Mouse (Mus musculus) small intestine, adult 2 months (tissue): Measurements from ENCODE around the gene Yy1. TPM values are rescaled to one million over a fixed set of nuclear protein-coding genes. Genes with fewer than 3 reads are reported as not detected.
A peak's percentile ranks its signal among the peaks of the same experiment; 100 is the strongest.

ENCODE experiments used
- H3K27ac ChIP-seq: fragments of 200-500 bp; 2 replicates; pipeline ENCODE4 v1.5.1; 2012; ENCODE audit warnings: low read depth, low read length, control low read depth, inconsistent platforms; ENCODE audit not compliant: insufficient read depth
- H3K27me3 ChIP-seq: fragments of 200-500 bp; 2 replicates; pipeline ENCODE4 v1.6.1; 2012; ENCODE audit warnings: mild to moderate bottlenecking, moderate library complexity, low read length, inconsistent platforms; ENCODE audit not compliant: control insufficient read depth, insufficient read depth
- H3K36me3 ChIP-seq: fragments of 200-500 bp; 2 replicates; pipeline ENCODE4 v1.6.1; 2012; ENCODE audit warnings: mild to moderate bottlenecking, low read length, control low read depth, inconsistent platforms; ENCODE audit not compliant: control insufficient read depth, insufficient read depth
- H3K4me1 ChIP-seq: fragments of 200-500 bp; 2 replicates; pipeline ENCODE4 v1.6.1; 2012; ENCODE audit warnings: low read length, inconsistent platforms, mixed read lengths; ENCODE audit not compliant: control insufficient read depth, insufficient read depth, insufficient read length
- H3K4me3 ChIP-seq: fragments of 200-500 bp; 2 replicates; pipeline ENCODE4 v1.5.1; 2012; ENCODE audit warnings: low read depth, mild to moderate bottlenecking, control low read depth, inconsistent platforms, low read length, moderate library complexity
- CTCF ChIP-seq: fragments of 200-500 bp; IDR thresholded peaks from 2 replicates; pipeline ENCODE4 v1.5.1; 2012; ENCODE audit warnings: low read depth, mild to moderate bottlenecking, control low read depth, inconsistent platforms, low read length, moderate library complexity, mixed read lengths; ENCODE audit not compliant: insufficient replicate concordance, insufficient read length; ENCODE audit errors: extremely low read depth
- POLR2A ChIP-seq: fragments of 200-500 bp; IDR thresholded peaks from 2 replicates; pipeline ENCODE4 v1.6.1; 2012; ENCODE audit warnings: low read depth, mild to moderate bottlenecking, control low read depth, inconsistent platforms, low read length, moderate library complexity
- WGBS: fragments of 180-500 bp; shearing (Covaris S2); methylation state at CpG from one replicate; pipeline ENCODE4 v1.1.7; 2018; 5-methylcytosine and 5-hydroxymethylcytosine counted together
- polyA plus RNA-seq: library from polyadenylated mRNA; depleted of rRNA; stranded (reverse); fragments of >200 nt; gene quantifications from 2 replicates; pipeline ENCODE4 v1.2.3, GENCODE M21; 2012

The Yy1 gene
- polyA plus RNA-seq, 1 experiment: 22.4 TPM

DNA sequence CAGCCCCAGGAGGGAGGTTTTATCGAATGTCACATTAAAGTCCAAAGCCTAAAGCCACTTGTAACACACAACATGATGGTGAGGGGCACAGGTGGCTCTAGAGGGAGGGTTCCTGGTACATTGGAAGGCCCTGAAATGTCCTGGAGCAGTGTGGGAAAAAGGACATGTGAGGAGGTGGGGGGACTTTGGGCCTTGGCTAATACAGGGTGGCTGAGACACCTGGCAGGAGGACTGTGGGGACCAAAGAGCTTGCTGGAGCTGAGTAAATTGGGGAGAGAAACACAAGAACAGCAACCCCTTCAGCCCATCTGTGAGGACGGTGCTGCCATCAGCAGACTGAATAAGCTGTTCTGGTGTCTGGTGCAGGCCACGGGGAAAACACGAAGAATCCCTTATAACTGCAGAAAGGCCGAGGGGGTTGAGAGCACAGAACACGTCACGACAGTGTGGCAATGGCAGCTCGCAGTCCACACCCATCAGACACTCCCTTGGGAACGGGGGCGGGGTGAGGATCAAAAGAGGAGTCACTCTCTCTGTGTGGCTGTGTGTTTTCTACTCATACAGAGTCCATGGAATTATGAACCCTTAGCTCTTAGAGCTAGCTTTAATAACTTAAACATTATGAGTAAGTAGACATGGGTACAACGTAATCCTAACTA is 24.4 kb upstream of the Yy1 start:
- no peak for TF ChIP-seq CTCF
- no peak for TF ChIP-seq POLR2A
- Histone ChIP-seq H3K27ac (no peak overlapping the region), H3K4me3 (no peak overlapping the region), H3K36me3 (no peaks in the 10 kb centered on the region), H3K27me3 (no peaks in the 10 kb centered on the region), H3K4me1 (peaks cover 12% of the 10 kb centered on the region; the same call in 1 of the 2 replicates)
- WGBS: 30% methylated on average over 11 of the region's 11 CpGs

DNA sequence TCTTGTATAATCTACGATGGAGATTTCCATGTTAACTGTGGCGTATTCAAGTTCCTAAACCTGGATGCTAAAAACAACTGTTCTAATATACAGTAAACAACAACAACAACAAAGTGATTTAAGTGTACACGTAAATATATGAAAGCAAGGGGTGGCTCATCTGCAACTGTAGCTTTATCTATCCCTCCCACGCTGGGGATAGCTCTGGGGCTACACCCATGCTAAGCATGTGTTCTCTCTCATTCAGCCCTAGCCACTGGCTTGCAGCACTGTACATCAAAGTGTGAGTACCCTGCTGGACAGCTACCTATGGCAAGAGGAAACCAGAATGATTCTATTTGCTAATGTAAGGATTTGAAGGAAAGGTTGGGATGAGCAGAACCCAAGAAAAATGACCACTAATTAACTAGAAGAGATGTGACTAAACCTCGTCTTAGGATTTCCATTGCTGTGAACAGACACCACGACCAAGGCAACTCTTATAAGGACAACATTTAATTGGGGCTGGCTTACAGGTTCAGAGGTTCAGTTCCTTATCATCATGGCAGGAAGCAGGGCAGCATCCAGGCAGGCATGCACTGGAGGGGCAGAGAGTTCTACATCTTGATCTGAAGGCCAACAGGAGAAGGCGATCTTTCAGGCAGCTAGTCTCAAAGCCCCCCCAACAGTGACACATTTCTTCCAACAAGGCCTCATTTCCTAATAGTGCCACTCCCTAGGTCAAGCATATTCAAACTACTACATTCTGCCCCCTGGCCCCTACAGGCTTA is 12.5 kb upstream of the Yy1 start:
- H3K4me1 ChIP-seq: no peaks in the 10 kb centered on the region
- H3K27me3 ChIP-seq: no peaks in the 10 kb centered on the region
- 96% methylated on average over 7 of the region's 7 CpGs for WGBS
- H3K36me3 ChIP-seq: no peaks in the 10 kb centered on the region
- no peak overlapping the region for H3K27ac ChIP-seq
- no peak for TF ChIP-seq POLR2A
- TF ChIP-seq CTCF: no peak
- no peak overlapping the region for H3K4me3 ChIP-seq

DNA sequence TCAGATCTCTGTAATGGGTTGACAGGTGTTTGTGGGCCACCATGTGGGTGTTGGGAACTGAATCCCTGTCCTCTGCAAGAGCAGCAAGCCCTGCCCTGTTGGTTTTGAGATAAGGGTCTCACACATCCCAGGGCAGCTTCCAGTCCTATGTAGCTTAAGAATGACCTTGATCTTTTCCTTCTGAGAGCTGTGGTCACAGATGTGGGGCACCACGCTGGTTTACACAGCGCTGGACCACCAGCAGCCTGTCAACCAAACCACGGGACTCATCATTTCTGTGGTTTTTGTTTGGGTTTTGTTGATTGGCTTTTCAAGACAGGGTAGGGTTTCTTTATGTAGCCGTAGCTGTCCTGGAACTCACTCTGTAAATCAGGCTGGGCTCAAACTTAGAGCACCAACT is 7.6 kb upstream of the Yy1 start:
- no peaks in the 10 kb centered on the region for H3K36me3 ChIP-seq
- no peaks in the 10 kb centered on the region; the same call in 1 of the 2 replicates for H3K4me1 ChIP-seq
- no peak overlapping the region for H3K4me3 ChIP-seq
- no peaks in the 10 kb centered on the region for H3K27me3 ChIP-seq
- no peak overlapping the region for H3K27ac ChIP-seq
- TF ChIP-seq CTCF (no peak), POLR2A (no peak)
- whole genome bisulfite sequencing: 88% methylated on average over 4 of the region's 4 CpGs

DNA sequence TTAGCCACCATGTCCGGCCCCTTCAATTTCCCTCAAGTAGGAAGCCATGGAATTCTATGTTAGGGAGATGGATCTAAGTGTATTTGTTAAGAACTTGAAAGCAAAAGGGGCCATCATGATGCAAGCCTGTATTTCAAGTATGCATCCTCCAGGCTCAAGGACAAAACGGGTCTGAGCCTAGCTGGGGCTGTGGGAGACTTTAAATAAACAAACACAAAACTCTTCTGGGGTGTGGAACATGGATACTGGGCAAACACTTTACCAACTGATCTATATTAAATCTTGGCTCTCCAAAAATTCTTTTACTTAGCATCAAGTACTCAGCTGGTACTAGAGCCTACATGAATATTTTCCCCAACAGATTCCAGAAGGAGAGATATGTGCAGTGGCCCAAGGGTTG is 5.4 kb upstream of the Yy1 start:
- WGBS: 83% methylated on average over 2 of the region's 2 CpGs
- Histone ChIP-seq H3K27ac (no peak overlapping the region), H3K4me3 (no peak overlapping the region), H3K4me1 (no peaks in the 10 kb centered on the region; the same call in 1 of the 2 replicates), H3K27me3 (no peaks in the 10 kb centered on the region), H3K36me3 (no peaks in the 10 kb centered on the region)
- TF ChIP-seq POLR2A: no peak
- no peak for TF ChIP-seq CTCF

DNA sequence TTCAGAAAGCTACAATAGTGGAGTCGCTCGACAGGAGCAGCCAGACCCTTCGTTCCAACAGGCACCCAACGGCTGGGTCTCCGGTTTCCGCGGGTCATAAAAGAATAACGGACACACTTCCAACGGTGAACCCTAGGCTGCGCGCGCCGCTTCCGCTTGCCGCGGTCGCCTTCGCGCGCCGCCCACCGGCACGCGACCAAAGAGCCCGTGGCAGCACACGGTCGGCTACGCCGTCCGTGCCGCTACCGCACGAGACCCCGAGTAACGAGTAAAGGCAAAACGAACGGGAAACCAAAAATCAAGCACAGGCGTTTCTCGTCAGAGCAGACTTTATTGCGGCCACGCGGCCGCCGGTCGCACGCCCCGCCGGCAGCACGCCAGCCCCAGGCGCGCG is 624 bp upstream of the Yy1 start:
- peak overlapping the region; percentile 95 for H3K4me3 ChIP-seq
- TF ChIP-seq POLR2A (peak; percentile 33; the same call in 1 of the 2 replicates), CTCF (no peak)
- no peaks in the 10 kb centered on the region for H3K27me3 ChIP-seq
- WGBS: under 1% methylated on average over 52 of the region's 52 CpGs
- peak overlapping the region; percentile 67 for H3K27ac ChIP-seq
- no peaks in the 10 kb centered on the region for H3K36me3 ChIP-seq
- H3K4me1 ChIP-seq: no peaks in the 10 kb centered on the region; the same call in 1 of the 2 replicates

DNA sequence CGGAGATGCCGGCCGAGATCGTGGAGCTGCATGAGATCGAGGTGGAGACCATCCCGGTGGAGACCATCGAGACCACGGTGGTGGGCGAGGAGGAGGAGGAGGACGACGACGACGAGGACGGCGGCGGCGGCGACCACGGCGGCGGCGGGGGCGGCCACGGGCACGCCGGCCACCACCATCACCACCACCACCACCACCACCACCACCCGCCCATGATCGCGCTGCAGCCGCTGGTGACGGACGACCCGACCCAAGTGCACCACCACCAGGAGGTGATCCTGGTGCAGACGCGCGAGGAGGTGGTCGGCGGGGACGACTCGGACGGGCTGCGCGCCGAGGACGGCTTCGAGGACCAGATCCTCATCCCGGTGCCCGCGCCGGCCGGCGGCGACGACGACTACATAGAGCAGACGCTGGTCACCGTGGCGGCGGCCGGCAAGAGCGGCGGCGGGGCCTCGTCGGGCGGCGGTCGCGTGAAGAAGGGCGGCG is 724 bp downstream of the Yy1 start:
- under 1% methylated on average over 70 of the region's 71 CpGs for WGBS
- TF ChIP-seq POLR2A (no peak), CTCF (no peak)
- Histone ChIP-seq H3K27me3 (no peaks in the 10 kb centered on the region), H3K4me3 (peak overlapping the region; percentile 84), H3K36me3 (no peaks in the 10 kb centered on the region), H3K27ac (peak overlapping the region; percentile 86), H3K4me1 (no peaks in the 10 kb centered on the region)

DNA sequence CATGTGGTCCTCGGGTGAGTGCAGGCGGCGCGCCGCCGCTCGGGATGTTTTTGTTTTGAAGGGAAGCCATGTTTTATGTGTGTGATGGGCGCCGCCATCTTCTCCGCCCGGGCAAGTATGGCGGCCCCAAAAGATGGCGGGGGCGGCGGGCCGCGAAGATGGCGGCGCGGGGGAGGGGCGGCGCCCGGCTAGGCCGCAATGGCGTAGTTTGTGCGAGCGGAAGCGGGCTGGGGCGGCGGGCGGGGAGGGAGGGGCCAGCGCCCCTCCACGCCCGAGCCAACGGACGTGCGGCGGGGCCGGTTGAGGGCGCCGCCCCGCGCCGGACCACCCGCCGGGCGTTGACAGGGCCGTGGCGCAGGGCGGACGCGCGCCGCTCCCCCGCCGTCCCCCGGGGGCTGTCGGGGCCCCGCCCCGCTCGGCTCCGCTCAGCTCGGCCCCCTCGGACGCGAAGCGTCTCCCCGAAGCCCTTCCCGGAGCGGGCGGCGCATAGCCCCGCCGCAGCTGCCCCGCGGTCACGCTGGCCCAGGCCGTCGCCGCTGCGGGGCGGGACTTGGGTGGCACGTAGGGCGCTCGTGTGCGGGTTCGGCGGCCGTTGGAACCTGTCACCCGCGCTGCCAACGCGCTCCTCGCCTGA is 1.4 kb downstream of the Yy1 start:
- H3K4me1 ChIP-seq: no peaks in the 10 kb centered on the region
- H3K4me3 ChIP-seq: peak overlapping the region; percentile 84
- TF ChIP-seq CTCF (no peak), POLR2A (no peak)
- under 1% methylated on average over 88 of the region's 94 CpGs for WGBS
- no peaks in the 10 kb centered on the region for H3K36me3 ChIP-seq
- H3K27ac ChIP-seq: peak overlapping the region; percentile 86
- H3K27me3 ChIP-seq: no peaks in the 10 kb centered on the region
